Mouse (Mus musculus): ENCODE measurements around the gene Fgd5. TPM values are rescaled to one million over a fixed set of nuclear protein-coding genes. Genes with fewer than 3 reads are reported as not detected.

Gene Fgd5
- 10.8 and 13.0 TPM in 2 replicates for polyA plus RNA-seq (2012; rRNA removed)

DNA sequence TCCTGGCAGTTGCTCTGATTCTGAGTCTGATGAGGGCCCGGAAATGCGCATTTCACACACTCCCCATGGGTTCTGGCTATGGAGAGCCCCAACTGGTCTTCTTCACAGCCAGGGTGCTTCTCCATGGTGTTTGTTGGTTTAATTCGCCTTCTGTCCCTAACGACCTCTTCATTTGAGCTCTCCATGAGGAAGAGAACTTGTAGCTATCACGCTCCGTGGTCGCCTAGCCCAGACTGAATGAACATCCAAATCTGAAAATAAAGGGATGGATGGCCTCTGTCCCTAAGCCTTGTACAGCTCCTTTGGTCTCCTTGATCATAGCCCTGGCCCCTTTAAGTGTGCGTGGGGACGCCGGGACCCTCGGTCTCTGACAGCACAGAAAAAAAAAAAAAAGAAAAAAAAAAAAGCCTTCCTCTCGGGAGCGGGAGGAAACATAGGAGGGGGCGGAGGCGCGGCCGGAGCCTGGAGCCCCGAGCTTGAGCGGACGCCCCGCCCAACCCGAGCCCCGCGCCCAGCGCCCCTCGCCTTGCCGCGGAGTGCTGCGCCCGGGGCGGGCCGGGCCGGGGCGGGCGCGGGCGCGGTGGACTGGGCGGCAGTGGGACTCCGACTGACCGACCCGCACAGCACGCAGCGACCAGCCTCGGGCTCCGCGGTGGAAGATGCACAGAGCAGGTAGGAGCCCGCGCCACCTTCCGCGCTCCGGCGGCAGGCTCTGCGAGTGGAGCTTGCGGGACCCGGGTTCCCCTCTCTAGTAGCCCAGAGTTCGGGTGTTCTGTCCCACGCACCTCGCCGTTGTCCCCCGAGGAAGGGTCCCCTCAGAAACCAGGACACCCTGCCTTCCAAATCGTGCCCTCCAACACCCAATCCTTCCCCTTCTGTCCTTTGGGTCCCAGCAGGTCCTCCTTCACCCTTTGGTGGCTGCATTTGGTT lies at the start of gene Fgd5:
Gene Fgd5, plus strand, starts transcription at position 508 of the 930 bp plus-strand sequence.

DNA sequence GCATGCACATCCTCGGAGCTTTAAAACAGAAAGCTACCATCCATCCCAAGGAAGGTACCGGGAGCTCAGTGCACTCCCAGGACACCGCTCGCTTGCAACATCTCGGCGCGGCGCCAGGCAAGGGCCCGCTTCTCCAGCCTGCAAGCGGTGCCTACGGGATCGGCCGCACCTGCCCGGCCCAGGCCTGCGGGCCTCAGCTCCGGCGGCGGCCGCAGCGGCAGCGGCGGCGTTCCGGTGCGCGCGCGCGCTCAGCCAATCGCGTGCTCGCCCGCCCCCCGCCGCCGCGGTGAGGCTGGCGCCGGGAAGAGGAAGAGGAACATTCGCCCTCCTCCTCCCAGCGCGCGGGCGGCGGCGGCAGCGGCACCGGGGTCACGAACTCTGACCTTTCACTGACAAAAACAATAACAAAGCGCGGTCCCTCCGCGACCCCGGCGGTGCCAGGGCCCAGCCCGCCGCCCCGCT lies 112.5 kb downstream of the Fgd5 start, which contains the start of gene Nr2c2:
Gene Nr2c2, plus strand, starts transcription at position 261 of the 462 bp plus-strand sequence.

Other genes with a start within 250 kb of the Fgd5 start
- 14.1 and 15.5 TPM in 2 replicates for gene Grip2, start 151.6 kb upstream of the Fgd5 start, polyA plus RNA-seq (2012; rRNA removed)
- gene Ccdc174, start 100.8 kb upstream of the Fgd5 start, polyA plus RNA-seq (2012; rRNA removed) = 23.4 and 24.0 TPM in 2 replicates
- 2.5 and 2.7 TPM in 2 replicates for gene 4930590J08Rik, start 76.1 kb upstream of the Fgd5 start, polyA plus RNA-seq (2012; rRNA removed)
- gene Nr2c2, start 112.5 kb downstream of the Fgd5 start, polyA plus RNA-seq (2012; rRNA removed) = 32.9 and 37.4 TPM in 2 replicates
- gene Mrps25, start 205.2 kb downstream of the Fgd5 start, polyA plus RNA-seq (2012; rRNA removed) = 39.1 and 42.6 TPM in 2 replicates
- 19.8 and 20.9 TPM in 2 replicates for gene Rbsn, start 236.0 kb downstream of the Fgd5 start, polyA plus RNA-seq (2012; rRNA removed)

Measured in central nervous system, embryonic 14 days (tissue).